Mouse (Mus musculus) thymus, adult 18-20 months (tissue): ENCODE measurements around the gene AL732309.1.
A peak's percentile ranks its signal among the peaks of the same experiment; 100 is the strongest.
"Not testable (repeated sequence)": the region's sequence is repeated elsewhere in the genome, so short reads cannot be mapped to it uniquely, and the experiment has no call there.

Experiments used
- DNase-seq, 2 experiments: peaks; one replicate each; pipeline ENCODE4 v3.0.0; 2022; ENCODE audit warnings: mixed read lengths in 2 of 2

The AL732309.1 gene

GRCm38 (mm10) chr2:25267241-25267640 lies 20.6 kb upstream of the AL732309.1 start:
- no peak for DNase-seq

- no peak for DNase-seq
Measured at GRCm38 (mm10) chr2:25266720-25267119, 20.1 kb upstream of the AL732309.1 start.

DNA sequence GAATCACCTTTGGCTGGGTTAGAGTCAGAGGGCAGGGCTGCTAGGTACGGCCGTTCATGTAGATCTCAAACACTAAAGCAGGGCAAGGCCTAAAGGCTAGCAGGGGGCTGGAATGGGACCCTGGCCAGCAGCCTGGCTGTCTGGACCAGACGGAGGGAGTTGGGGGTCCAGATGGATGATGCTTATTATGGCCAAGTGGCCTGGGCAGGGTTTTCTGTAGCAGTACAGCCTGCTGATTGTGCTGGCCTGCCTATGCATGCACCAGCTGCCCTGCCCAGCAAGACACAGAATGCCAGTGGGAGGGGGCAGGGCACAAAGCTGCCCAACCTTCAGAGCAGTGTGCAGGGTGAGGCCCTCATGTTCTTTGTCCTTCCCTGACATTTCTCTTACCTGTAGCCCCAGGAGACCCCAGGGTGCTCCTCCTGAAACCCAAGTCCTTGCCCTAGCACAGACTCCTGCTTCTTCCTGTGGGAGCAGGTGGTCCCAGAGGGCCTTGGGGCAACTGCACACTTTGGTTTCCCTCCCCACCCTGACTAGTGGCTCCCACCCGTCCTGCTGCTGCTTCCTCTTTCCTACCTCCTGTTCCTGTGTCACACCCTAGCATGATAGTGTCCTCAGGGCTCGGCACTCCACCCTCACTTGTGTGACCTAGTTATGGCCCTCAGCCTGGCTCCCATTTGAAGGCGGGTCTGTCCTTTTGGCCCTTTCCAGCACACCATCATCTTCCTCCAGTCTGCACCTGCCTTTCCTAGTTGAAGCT lies 19.4 kb upstream of the AL732309.1 start:
- DNase-seq, result no peak

GRCm38 (mm10) chr2:25264851-25265250 lies 18.2 kb upstream of the AL732309.1 start:
- DNase-seq, result no peak

DNA sequence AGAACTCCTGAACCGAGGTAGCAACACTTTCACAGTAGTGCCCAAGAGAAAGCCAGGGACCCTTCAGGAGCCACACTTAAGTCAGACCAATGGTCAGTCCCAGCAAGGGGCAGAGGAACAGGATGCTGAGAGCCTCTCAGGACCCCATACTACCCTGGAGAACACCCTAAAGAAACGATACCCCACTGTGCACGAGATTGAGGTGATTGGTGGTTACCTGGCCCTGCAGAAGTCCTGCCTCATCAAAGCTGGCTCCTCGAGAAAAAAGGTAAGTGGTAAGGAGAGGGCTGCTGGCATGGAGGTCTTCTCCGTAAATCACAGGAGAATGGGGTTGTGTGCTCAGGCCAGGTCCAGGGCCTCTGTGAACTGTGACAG lies 17.6 kb upstream of the AL732309.1 start:
- DNase-seq, result no peak

GRCm38 (mm10) chr2:25263623-25264285 lies 17.1 kb upstream of the AL732309.1 start:
- no peak for DNase-seq

GRCm38 (mm10) chr2:25262795-25263622 lies 16.3 kb upstream of the AL732309.1 start:
- DNase-seq, result peak; percentile 32 to 36

DNA sequence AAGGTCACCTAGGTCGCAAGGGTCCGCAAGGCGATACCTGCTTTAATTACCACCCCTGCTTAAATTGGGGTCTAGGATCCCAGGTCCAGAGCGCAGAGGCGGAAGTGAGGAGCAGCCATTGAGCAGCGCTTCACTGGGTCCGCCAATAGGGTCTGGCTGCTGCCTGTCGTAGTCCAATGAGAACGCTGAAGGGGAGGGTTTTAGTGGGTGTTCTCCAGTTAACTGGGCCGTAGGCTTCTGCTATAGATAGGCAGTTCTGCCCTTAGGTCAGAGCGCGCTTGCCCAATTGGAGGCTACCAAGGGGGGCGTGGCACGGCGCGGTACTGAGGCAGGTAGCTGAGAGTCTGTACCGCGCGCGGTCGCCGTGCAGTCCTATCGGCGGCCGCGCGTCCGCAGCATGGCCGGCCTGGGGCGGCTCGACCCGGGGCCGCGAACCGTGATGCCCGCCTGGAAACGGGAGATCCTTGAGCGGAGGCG lies 15.7 kb upstream of the AL732309.1 start, which contains the start of gene Tprn:
Gene Tprn, plus strand, starts transcription at position 328 of the 477 bp plus-strand sequence.
- peak; percentile 88 to 95 for DNase-seq

GRCm38 (mm10) chr2:25261870-25262269 lies 15.2 kb upstream of the AL732309.1 start:
- DNase-seq, result no peak

- DNase-seq, result no peak
Measured at GRCm38 (mm10) chr2:25258887-25259286, 12.2 kb upstream of the AL732309.1 start.

GRCm38 (mm10) chr2:25257250-25257649 lies 10.6 kb upstream of the AL732309.1 start:
- not testable (repeated sequence) for DNase-seq

- DNase-seq, result peak in 1 of 2 experiments; percentile 24
Measured at GRCm38 (mm10) chr2:25256443-25257109, 9.9 kb upstream of the AL732309.1 start.

DNA sequence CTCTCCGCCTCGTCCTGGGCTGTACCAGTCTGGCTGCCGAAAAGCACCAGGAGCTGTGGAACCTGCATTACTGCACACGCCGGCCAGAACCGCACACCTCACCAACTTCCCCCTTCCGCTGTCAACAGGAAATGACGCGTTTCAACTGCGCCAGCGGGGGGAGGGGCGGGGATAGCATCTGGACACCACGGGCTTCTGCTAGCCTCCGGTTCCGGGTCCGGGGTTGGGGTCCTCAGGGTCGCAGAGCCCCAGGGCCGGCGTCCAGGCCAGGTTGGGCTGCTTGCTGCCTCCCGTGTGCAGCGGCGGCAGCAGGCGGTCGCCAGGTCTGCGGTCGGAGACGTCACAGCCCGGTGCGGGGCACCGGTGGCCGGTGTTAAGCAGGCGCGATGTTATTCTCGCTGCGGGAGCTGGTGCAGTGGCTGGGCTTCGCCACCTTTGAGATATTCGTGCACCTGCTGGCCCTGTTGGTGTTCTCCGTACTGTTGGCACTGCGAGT lies 8.7 kb upstream of the AL732309.1 start, which contains the start of gene Tmem203:
Gene Tmem203, plus strand, starts transcription at position 156 of the 496 bp plus-strand sequence.
- DNase-seq, result peak; percentile 64 to 76

- no peak for DNase-seq
Measured at GRCm38 (mm10) chr2:25252331-25252730, 5.7 kb upstream of the AL732309.1 start.

DNA sequence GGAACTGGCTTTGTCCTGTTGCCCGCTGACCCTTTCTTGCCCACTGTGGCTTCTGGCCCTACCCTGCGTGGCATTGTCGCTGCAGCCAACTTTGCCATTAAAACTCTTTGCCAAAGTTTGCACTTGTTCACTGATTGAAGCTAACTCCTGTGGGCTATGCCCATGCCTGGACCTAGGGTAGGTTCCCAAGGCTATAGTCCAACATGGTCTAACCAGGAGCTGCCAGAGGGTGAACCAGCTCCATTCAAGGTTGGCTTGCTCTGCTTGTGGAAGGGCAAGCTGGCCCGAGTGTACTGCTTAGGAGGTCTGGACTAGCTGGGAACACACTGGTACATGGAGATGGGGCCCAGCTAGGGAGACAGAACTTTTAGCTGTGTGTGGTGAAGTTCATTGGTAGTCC lies 2.5 kb downstream of the AL732309.1 start:
- no peak for DNase-seq

GRCm38 (mm10) chr2:25243342-25243741 lies 3.3 kb downstream of the AL732309.1 start:
- no peak for DNase-seq

DNA sequence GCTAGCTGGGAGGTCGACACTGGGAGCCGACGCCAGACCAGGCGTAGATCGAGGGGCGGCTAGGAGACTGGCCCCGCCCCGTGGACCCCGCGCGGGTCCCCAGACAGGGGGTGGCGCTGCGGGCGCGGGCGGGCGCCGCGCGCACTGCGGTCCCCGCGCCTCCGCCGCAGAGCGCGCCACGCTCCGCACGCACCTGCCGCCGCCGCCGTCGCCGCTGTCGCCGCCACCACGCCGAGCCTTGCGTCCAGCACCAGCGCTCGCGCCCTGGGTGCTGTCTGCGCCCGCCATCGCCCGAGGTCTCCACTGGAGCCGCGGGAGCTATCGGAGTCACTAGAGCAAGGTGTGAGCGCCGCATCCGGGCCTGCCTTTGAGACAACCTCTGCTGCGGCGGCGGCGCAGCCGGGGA lies 4.6 kb downstream of the AL732309.1 start, which contains the start of the genes Rnf208 and Cysrt1:
Gene Rnf208, plus strand, starts transcription at position 155 of the 406 bp plus-strand sequence.
Gene Cysrt1, minus strand, starts transcription at position 352 of the 406 bp plus-strand sequence.
- DNase-seq, result no peak

- no peak for DNase-seq
Measured at GRCm38 (mm10) chr2:25241438-25241775, 5.3 kb downstream of the AL732309.1 start.

- peak in 1 of 2 experiments; percentile 27 for DNase-seq
Measured at GRCm38 (mm10) chr2:25240723-25241437, 5.8 kb downstream of the AL732309.1 start.

DNA sequence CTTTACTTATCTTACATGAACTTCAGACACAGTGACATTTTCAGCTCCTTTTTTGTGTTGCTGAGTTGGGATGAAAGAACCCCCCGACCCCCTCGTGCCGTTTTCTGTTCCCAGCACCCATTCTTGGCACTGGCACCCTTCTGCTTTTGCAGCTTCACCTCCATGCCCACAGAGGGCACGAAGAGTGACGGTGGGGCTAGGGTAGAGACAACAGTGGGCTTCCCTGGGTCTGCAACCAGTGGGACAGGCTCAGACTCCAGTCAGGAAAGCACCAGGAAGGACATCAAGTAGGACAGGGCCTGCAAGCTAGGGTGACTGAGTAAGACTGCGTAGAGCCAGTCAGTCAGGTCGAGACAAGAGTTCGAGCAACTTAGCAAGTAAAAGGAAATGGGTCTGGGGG lies 6.4 kb downstream of the AL732309.1 start:
- no peak for DNase-seq

DNA sequence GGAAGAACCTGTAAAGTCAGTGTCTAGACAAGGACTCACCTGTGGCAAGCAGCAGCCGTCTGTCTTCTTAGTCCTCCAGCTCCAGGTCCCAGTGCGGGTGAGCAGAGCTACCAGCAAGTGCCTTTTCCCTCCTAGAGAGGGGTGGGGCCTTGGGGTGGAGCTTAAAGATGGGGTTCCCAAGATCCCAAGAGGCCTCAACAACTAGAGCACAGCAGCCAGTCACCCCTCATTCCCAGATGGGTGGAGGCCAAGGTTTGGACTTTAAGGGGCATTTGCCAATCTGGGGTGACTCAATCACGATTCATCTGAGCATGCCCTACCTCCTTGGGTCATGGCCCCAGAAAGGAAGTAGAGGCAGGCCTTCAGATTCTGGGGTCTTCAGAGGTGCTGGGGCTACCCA lies 6.9 kb downstream of the AL732309.1 start:
- no peak for DNase-seq
